Mouse (Mus musculus) intestine, embryonic 16.5 days (tissue): ENCODE measurements around the gene Sppl2a. TPM values are rescaled to one million over a fixed set of nuclear protein-coding genes. Genes with fewer than 3 reads are reported as not detected.

Experiments used
- microRNA-seq: library from miRNA; unstranded; fragments of <30 nt; microRNA quantifications from one replicate; pipeline ENCODE4, GENCODE M21; 2016
- polyA plus RNA-seq: library from polyadenylated mRNA; unstranded; fragments of >200 nt; fragmentation: Nextera tagmentation; extraction: Ambion mirVana; gene quantifications from 2 replicates; pipeline ENCODE4 v1.2.1, GENCODE M21; 2015

The Sppl2a gene
- polyA plus RNA-seq, 1 experiment from 2014 or later, result 57.8 TPM

Small RNA genes lying within 50 kb of the gene (microRNA-seq; reads per million reads assigned to microRNA genes)
- not detected for gene Mir3473g

Other genes with a start within 250 kb of the Sppl2a start
- gene Usp8, start 225.9 kb downstream of the Sppl2a start, polyA plus RNA-seq, result 33.2 and 33.6 TPM in 2 replicates
- 1.4 and 1.5 TPM in 2 replicates for gene Usp50, start 149.8 kb downstream of the Sppl2a start, polyA plus RNA-seq
- 33.0 and 37.8 TPM in 2 replicates for gene Trpm7, start 57.0 kb downstream of the Sppl2a start, polyA plus RNA-seq
- 6.9 and 7.6 TPM in 2 replicates for gene Ap4e1, start 75.5 kb upstream of the Sppl2a start, polyA plus RNA-seq
- 63.9 TPM in 2 replicates for gene Blvra, start 137.4 kb upstream of the Sppl2a start, polyA plus RNA-seq
- 56.9 and 63.5 TPM in 2 replicates for gene Ncaph, start 200.7 kb upstream of the Sppl2a start, polyA plus RNA-seq
- gene Itpripl1, start 210.2 kb upstream of the Sppl2a start, polyA plus RNA-seq, result 24.5 and 25.0 TPM in 2 replicates